Mouse (Mus musculus): Measurements from ENCODE around the gene Adam11. TPM values are rescaled to one million over a fixed set of nuclear protein-coding genes. Genes with fewer than 3 reads are reported as not detected.
"Not testable (repeated sequence)": the region's sequence is repeated elsewhere in the genome, so short reads cannot be mapped to it uniquely, and the experiment has no call there.

The Adam11 gene
- total RNA-seq (2021) = 1 to 10 TPM; 6.9 TPM

DNA sequence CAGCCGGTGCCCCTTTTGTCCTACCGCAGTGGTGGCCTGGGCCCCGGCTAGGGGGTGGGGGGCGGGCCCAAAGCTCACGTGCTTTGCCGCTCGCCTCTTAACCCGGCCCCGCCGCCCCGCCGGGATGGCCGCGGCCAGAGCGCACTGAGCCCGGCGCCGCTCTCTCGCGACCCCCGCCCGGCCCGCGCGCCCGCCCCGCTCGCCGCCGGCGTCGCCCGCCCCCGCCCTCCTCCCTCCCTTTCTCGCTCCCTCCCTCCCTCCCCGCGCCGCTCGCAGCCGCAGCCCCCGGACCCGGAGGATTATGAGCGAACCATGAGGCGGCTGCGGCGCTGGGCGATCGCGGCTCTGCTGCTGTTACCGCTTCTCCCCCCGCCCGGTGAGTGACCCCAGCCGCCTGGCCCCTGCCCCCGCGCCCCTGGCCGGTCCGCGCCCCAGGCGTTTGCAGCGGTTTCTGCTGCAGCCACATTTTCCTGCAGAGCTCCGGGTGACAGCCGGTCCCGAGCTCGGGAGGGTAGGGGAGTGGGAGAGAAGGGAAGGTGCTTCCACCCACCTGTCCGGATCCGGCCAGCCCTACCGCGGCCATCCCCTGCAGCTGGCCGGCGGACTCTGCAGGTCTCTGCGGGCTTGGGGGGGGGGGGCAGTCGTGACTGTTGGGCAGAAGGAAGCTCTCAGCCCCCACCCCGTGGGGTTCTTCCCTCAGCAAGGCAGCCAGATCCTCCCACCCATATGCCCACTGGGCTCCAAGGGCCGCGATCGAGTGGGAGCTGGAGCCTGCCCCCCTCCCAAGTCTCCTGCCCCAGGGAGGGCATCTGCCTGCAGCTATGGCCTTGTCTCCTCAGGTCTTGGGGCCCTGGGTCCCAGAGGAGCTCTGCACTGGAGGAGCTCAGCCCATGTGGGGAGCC lies at the start of gene Adam11:
TSS of gene Adam11 (plus strand) at position 131 of the 902 bp plus-strand sequence.
- no peak for DNase-seq

DNA sequence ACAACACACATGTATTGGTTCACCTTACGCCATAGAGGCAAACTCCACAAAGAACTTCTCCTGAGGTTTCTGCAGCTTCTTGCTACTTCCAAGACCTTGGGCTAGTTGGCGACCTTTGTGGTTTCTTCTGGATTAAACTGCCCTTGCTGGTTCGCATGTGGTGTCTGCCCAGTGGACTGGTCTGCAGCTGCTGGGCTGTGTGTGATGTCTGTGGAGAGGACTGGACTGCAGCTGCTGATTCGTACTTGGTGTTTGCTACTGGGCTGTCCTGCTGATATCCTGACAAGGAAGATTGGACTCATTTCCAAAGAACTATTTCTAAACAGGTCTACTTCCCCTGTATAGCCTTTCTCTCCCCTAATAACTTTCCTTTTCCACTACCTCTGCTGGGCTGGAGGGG lies 48.8 kb upstream of the Adam11 start:
- DNase-seq = no peak

DNA sequence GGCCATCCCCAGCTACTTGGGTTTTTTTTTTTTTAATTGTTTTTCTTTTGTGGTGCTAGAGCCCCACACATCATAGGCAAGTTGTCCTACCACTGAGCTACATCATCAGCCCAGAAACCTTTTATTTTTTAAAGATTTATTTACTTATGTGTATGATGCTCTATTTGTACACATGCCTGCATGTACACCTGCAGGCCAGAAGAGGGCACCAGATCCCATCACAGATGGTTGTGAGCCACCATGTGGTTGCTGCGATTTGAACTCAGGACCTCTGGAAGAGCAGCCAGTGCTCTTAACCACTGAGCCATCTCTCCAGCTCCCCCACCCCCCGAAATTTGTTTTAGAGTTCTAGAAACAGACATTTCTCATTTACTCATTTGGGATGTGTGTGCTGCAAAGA lies 46.7 kb upstream of the Adam11 start:
- not testable (repeated sequence) for DNase-seq

DNA sequence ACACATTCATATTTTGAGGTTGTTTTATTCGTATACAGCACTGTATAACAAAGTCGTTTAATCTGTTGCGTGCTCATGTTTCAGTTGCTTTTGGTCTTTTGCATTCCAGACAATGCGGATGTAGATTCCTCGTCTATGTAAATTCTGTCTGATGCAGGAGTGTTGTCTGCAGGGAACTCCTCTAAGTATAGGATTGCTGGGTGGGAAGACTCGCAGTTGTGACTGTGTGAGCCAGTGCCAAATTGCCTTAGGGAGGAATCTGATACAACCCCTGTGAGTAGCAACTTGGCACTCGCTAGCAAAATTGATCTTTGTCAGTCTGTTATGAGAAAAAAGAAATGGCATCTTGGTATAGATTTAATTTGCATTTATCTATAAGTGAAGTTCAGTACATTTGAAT lies 45.1 kb upstream of the Adam11 start:
- DNase-seq = no peak

DNA sequence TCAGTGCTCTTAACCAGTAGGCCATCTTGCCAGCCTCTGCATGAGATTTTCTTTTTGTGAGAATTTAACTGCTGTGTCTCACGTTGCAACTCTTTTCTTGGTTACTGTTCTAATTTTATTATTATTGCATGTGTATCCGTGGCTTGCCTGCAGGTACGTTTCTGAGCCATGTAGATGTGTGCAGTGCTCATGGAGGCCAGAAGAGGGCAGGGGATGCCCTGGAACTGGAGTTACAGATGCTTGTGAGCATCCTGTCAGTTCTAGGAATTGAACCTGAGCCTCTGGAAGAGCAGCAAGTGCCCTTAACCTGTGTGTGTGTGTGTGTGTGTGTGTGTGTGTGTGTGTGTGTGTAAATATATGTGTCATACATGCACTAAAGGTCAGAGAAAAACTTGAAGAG lies 35.7 kb upstream of the Adam11 start:
- peak; percentile 23 for DNase-seq

DNA sequence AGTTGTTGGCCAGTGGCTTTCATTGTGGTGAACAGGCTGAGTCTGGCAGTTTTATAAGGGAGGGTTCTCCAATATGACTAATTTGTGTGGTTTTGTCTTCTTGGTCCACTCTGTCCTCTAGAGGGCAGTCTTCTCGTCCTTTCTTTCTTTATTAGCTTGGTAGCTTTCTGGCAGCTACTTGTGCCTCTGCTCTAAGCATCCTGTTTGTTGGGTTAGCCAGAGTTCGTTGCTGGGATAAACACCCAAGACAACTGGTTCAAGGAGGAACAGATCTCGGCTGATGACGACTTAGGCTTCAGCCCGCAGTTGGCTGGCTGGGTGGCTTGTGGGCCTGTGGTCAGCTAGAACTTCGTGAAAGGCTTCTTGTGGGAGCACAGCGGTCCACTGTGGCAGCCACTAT lies 32.6 kb upstream of the Adam11 start:
- DNase-seq = peak; percentile 47

DNA sequence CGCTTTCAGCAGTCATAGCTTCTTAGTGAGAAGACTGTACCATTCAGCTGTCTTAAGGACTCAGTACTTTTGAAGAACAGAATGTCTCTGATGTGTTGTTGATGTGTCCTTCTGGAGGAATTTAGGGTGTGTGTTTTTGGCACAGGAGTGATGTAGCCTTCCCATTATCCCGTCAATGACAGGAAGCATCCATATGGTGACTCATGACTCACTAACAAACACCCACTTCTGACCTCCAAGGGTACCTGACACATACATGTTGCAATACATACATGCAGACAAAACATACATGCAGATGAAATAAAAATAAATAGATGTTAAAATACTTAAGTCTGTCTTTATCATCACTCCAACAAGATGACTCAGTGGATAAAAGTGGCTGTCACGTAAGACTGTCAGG lies 31.4 kb upstream of the Adam11 start:
- no peak for DNase-seq

DNA sequence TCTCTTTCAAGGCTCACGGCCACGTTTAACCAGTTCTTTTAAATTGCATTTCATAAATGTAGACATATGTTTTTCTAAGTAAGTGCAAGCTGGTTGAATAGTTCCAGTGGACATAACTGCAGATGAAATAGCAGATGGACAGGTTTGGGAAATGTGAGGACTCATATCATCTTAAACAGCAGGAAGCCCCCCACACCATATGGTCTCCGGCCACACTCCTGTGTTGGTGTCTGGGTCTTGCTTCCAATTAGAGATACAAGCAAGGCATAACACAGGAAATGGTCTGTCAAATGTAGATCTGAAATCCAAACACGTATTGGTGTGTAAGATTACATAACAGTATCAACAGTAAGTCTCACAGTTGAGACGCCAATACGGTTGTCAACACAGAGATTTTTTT lies 29.9 kb upstream of the Adam11 start:
- no peak for DNase-seq

DNA sequence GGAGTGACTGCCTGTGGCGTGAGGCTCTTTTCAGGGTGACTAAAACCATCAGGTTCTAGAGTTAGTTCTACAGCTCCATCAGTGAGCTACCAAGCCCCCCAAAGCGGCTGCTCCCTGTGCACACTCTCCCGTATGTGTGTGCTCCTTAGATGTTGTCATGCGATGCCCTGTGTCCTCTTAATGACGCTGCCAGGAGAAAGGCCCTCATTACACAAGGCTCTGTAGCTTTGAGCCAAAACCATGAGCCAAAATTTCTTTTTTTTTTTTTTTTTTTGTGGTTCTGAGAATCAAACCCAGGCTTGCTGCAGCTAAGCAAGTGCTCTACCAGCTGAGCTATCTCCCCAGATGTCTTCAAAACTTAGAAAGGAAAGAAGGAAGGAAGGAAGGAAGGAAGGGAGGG lies 28.1 kb upstream of the Adam11 start:
- DNase-seq = no peak

DNA sequence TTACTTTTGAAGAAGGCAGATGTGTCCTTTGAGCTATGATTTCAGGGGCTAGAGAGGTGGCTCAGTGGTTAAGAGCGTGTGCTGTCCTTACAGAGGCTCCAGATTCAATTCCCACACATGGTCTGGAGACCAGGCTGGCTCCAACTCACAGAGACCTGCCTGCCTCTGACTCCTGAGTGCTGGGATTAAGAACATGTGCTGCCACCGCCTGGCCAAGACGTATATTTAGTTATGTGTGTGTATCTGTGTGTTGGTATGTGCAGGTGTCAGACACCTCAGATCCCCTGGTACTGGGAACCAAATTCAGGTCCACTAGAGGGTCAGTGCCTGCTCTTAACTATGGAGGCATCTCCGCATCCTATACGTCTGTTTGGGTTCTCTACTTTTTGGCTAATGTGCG lies 26.3 kb upstream of the Adam11 start:
- no peak for DNase-seq

DNA sequence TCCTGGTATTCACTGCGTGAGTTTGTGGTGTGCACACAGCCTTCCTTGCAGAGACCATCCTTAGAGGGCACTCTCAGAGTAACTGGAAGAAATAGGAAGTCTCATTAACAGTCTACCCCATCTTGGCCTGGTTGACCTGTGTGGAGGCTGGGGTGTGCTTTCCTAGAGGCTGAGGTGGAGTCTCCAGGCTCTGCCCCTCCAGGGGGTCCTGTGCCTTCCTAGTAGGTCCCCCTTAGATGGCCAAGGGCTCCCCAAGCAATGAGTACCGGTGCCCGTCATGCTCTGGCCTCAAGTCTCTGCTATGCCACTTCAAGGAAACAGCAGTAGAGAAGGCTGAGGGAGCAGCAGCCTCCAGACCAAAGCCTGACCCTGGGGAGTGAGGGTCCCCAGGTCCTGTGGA lies 23.2 kb upstream of the Adam11 start:
- no peak for DNase-seq

DNA sequence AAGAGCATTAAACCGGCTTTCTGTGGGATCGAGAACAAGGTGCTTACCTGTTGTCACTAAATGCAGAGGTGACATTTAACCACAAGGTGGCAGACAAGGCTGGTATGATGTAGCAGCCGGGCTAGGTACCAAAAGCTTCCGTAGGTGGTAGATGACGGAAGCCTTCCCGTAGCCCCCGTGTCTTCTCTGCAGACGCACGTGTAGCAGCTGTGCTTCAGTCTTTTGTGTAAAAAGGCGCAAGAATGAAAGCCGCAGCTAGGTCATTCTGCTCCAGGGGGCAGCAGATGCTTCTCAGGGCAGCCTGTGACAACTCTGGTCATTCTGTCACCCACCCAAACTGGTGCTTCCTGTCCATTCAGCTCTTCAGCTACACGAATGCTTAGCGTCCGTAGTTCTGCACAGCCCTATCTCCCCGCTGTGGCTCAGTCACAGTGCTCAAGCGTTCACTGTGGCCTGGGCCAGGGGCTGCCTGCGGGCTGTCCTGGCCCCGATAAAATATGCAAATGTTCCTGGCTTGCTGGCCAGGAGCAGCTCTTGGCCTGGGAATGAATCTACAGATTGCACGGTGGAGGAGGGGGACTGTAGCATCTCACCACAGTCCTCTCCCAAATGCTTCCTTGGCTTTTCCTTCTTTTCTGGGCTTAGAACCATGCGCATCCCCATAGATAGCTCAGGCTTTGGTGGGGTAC lies 21.8 kb upstream of the Adam11 start:
- peak; percentile 54 for DNase-seq

DNA sequence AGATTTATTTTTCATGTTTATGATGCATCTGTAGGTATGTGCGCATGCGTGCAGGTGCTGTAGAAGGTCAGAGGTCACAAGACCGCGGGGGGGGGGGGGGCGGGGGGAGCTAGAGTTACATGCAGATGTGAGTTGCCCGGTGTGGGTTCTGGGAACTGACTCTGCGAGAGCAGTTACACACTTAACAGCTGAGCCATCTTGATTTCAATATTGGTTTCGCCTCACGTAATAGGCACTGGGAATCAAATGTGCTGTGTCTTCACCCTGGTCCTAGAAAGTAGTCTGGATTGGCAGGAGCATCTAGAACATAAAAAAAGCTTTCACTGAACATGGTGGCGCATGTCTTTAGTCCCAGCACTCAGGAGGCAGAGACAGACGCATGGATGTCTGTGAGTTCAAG lies 20.6 kb upstream of the Adam11 start:
- DNase-seq = no peak

DNA sequence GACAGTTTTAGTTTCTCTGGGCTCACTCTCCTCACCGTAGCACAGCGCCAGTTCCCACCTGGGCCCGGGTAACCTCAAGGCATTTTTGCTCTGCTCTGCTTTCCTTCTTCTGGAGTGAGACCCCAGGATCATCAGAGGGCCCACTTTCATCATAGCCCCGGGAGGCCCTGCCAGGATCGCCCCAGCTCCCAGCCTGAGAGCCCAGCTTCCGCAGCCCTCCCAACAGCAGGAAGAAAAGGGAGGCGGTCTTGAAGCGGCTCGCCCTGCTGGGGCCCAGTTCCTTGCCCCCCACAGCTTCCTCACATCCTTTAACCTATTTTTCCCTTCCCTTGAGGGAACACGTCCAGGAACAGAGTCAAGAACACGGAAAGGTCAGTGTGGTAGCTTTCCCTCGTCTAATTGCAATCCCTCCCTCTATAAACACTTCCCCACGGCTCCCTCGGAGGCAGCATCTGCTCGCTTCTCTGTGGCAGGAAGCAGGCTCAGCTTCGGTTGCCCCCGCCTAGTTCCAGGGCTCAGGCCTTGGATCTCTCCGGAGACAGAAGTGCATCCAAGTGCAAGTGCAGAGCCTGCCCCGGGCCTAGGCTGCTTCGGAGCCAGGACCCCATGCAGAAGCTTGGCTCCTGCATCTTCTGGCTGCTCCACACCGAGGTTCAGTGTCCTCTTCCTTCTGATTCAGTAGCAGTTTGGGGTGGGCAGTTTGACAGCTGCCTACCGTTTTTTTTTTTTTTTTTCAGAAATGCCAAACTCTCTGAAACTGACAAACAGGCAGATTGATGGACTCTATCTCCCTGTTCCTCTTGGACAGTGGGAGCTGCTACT lies 19.9 kb upstream of the Adam11 start:
- peak; percentile 48 for DNase-seq

DNA sequence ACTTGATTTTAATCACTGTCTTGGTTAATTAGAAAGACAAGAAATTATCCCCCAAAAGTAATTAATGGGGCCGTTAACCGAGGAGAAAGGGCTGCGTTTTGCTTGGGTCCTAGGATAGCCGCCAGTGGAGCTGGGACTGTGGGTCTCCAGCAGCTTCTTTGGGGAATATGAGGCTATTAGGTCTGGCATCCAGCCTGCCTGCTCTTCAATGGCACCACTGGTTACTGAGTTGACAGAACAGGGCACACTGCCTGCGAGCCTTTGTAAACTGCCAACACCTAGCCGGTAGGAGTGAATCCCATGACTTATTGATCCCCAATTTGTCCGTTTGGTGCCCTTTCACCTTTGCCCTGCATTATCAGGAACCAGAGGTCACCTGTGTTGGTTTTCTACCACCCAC lies 19.2 kb upstream of the Adam11 start:
- DNase-seq = no peak

DNA sequence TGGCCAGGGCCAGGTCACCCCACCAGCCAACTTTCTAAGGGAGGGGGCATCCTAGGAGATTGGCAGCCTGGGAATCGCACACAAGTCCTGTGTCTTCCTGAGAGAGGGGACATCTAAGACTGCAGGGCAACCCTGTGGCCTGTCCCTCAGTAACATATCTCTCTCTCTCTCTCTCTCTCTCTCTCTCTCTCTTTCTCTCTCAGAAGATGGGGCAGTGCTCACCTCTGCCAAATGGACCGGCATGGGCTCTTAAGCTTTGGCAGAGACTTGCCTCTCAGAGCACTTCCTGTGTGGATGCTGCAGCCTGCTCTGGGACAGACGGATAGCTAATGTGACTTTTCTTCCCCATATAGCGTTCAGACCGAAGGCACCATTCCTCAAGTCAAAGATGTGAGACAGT lies 18.4 kb upstream of the Adam11 start:
- no peak for DNase-seq

DNA sequence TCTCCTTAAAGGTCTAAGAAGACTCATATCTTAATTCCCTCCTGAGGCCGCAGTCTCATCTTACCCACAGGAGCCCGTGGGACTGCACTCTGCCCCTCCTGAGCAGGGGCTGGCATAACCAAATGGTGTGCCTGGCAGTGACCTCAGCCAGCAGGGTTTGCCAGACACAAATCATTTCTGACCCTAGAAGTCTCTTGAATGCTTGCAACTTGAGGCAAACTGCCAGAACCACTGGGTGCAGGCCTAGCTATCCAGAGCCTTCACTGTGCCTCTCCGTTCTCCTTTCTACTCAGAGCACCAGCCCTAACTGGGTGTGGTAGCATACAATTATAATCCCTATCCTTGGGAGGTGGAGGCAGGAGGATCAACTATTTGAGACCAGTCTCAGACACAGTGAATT lies 16.5 kb upstream of the Adam11 start:
- DNase-seq = no peak

DNA sequence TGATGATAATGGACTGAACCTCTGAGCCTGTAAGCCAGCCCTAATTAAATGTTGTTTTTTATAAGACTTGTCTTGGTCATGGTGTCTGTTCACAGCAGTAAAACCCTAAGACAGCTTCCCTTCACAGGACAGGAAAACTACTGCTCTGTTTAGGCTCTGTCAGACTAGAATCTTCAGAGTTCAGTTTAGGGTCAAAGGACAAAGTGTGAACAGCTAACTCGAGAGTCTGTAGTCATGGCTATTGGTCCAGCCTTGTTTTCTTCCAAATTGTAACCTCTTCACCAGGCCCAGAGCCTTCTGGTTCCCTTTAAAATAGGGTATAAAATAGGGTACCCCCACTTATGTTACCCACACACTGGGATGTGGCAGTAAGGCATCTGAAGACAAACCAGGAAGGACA lies 13.4 kb upstream of the Adam11 start:
- no peak for DNase-seq

DNA sequence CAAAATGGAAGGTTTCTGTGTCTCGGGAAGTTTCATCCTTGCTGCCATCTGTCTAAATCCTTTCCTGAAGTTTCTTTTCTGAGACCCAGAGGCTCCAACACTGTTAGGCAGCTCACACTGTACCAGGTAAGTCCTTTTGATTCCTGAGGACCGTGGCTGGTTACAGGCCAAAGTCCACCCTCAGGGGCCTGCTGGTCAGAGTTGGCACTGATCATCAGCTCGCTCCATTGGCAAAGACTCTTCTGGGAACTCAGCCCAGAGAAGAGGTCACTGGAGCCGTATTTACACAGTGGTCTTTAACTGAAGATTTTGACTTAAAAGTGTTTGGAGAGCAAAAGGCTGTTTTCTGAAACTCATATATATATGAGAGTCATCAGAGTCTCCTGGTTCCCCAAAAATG lies 12.9 kb upstream of the Adam11 start:
- DNase-seq = no peak

DNA sequence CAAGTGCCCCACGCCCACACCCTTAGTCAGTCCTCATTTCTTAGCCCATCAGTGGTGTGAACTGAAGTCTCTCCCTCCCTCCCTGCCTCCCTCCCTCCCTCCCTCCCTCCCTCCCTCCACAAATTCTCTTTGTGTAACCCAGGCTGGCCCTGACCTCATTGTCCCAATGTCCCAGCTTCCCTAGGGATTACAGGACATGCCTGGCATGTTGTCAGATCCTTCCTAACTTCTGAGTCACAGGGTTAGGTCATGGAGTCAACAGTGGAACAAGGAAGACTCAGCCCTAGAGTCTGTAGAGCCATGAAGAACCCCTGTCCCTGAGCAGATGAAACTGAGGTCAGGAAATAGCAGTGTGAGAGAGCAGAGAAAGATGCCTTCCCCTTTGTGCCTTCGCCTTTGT lies 11.5 kb upstream of the Adam11 start:
- DNase-seq = no peak

DNA sequence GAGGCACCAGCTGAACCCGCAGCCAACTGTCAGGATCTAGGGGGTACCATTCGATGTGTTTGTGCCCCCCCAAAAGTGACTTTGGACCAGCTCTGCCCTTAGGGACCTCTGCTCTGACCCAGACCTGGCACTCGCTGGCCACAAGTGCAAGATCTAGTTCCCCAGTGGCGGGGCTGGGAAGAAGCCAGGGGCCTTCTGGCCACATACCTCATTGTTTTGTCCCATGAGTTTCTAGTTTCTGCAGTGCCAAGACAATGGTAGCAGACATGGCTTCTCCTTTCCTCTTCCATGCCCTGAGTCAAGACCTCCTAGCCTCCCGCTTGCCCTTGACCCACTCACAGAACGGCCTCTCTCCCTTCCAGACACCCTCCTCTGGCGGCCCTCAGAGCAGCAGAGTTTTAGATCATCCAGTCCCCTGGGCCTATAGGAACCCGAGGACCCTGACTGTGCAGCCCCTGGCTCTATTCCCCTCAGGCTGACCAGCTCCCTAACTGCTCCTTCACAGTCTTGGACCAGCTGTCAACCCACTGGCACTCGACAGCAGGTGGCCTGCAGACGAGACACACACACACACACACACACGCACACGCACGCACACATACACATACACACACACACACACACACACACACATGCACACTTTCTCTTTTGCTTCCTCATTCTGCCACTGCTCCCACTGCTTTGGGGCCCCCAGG lies 8.2 kb upstream of the Adam11 start:
- DNase-seq = no peak

DNA sequence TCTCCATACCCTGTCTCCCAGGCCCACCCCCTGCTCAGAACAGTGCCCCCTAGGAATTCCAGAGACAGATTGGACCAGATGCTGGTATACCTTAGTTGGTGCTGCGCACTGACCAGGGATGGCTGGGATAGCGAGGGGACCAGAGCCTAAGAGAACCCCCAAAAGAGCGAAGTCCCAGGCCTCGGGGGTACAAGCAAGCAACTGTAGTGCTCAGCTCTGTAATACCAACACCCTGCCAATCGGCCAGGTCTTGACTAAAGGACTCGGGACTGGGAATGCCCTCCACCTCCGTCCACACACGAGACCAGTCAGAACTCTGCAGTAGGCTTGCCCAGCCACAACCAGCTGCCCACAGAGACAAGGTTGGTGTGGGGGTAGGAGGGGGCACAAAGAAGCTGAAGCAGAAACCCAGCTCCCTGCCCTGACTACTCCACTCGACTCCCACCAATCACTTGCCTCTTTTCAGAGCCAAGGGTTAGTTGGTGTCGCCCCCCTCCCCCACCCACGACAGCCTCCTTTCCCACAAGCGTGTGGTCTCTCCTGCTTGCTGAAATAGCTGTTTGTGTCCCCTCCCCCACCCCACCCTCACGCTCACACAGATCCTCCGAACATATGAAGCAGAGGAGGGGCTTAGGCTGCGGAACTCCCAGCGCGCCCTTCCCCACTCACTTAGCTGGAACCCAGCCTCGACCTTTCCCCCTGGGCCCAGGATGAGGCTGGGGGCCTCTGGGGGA lies 7.5 kb upstream of the Adam11 start:
- no peak for DNase-seq

Data from heart, postnatal 4 days (tissue).